Mouse (Mus musculus) liver, adult 2 months (tissue): ENCODE measurements around the gene Pus10. TPM values are rescaled to one million over a fixed set of nuclear protein-coding genes. Genes with fewer than 3 reads are reported as not detected.

Experiments used
- DNase-seq: peaks from one replicate; pipeline ENCODE4 v3.0.0-alpha.2; 2011; ENCODE audit warnings: low read depth, low spot score; ENCODE audit errors: extremely low read depth
- H3K27ac ChIP-seq: fragments of 200-500 bp; replicated peaks from 2 replicates; pipeline ENCODE4 v1.5.1; 2012; ENCODE audit warnings: low read depth, mild to moderate bottlenecking, control low read depth, inconsistent platforms, low read length; ENCODE audit not compliant: insufficient read depth
- H3K27me3 ChIP-seq: fragments of 200-500 bp; 2 replicates; pipeline ENCODE4 v1.6.1; 2012; ENCODE audit warnings: mild to moderate bottlenecking, moderate library complexity, low read length, inconsistent platforms; ENCODE audit not compliant: control insufficient read depth, insufficient read depth
- H3K36me3 ChIP-seq: fragments of 200-500 bp; 2 replicates; pipeline ENCODE4 v1.6.1; 2012; ENCODE audit warnings: low read length, inconsistent platforms; ENCODE audit not compliant: control insufficient read depth, insufficient read depth
- H3K4me1 ChIP-seq: fragments of 200-500 bp; 2 replicates; pipeline ENCODE4 v1.6.1; 2011; ENCODE audit warnings: low read length; ENCODE audit not compliant: control insufficient read depth, insufficient read depth
- H3K4me3 ChIP-seq: fragments of 200-500 bp; 2 replicates; pipeline ENCODE4 v1.5.1; 2011; ENCODE audit warnings: low read depth, mild to moderate bottlenecking, control low read depth, low read length, moderate library complexity; ENCODE audit not compliant: insufficient read depth
- H3K79me2 ChIP-seq: fragments of 200-500 bp; 2 replicates; pipeline ENCODE4 v1.6.1; 2012; ENCODE audit warnings: inconsistent platforms, mild to moderate bottlenecking, low read length, moderate library complexity; ENCODE audit not compliant: control insufficient read depth, insufficient read depth
- H3K9ac ChIP-seq: fragments of 200-500 bp; 2 replicates; pipeline ENCODE4 v1.6.1; 2012; ENCODE audit warnings: low read depth, mild to moderate bottlenecking, control low read depth, inconsistent platforms, low read length
- CTCF ChIP-seq: fragments of 200-500 bp; IDR thresholded peaks from 2 replicates; pipeline ENCODE4 v1.5.1; 2011; ENCODE audit warnings: low read depth, low read length, control low read depth
- POLR2A ChIP-seq: fragments of 200-500 bp; IDR thresholded peaks from 2 replicates; pipeline ENCODE4 v1.6.1; 2011; ENCODE audit warnings: low read length, control low read depth; ENCODE audit not compliant: insufficient read depth; ENCODE audit errors: extremely low read depth
- WGBS: fragments of 180-500 bp; shearing (Covaris S2); methylation state at CpG from one replicate; pipeline ENCODE4 v1.1.7; 2018; 5-methylcytosine and 5-hydroxymethylcytosine counted together
- polyA plus RNA-seq: library from polyadenylated mRNA; depleted of rRNA; stranded (reverse); fragments of >200 nt; gene quantifications from 2 replicates; pipeline ENCODE4 v1.2.3, GENCODE M21; 2012; rRNA removed
- total RNA-seq: library from RNA; depleted of rRNA; stranded (reverse); fragments of >200 nt; gene quantifications from 2 replicates; pipeline ENCODE4 v1.2.3, GENCODE M21; 2014; rRNA removed

Gene Pus10
- total and polyA plus RNA-seq, 2 experiments = 1.7 to 21.6 TPM

- no peaks in the 10 kb centered on the region for H3K36me3 ChIP-seq
- WGBS = 42% methylated on average over 1 of the region's 1 CpGs
- no peaks in the 10 kb centered on the region for H3K27me3 ChIP-seq
- no peak overlapping the region for H3K4me3 ChIP-seq
- DNase-seq = no peak
- no peaks in the 10 kb centered on the region for H3K79me2 ChIP-seq
- TF ChIP-seq POLR2A = no peak
- TF ChIP-seq CTCF = no peak
- no peak overlapping the region for H3K9ac ChIP-seq
- no peak overlapping the region for H3K27ac ChIP-seq
- H3K4me1 ChIP-seq = peaks cover 3% of the 10 kb centered on the region; the same call in 1 of the 2 replicates
Measured at GRCm38 (mm10) chr11:23772471-23772870, 107.0 kb downstream of the Pus10 start.

DNA sequence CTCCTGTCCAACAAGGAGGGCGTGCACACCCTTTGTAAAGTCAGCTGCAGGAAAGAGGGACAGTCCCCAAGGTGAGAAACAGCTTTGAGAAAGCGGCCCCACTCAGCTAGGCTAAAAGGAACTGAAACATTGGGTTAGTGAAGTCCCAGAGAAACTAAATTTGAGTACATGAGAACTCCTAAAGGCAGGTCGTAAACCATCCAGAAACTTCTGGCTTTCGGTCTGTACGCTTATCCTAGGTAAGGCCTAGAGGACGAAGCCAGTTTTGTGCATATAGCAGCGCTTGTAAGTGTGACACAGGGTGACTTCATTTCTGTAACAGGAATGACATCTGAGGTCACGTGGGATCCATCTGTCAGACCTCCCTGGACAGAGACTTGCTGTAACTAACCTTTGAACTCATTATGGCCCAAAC lies 113.3 kb downstream of the Pus10 start:
- no peaks in the 10 kb centered on the region for H3K27me3 ChIP-seq
- H3K27ac ChIP-seq = no peak overlapping the region
- no peak for DNase-seq
- H3K4me3 ChIP-seq = no peak overlapping the region
- H3K9ac ChIP-seq = no peak overlapping the region
- no peaks in the 10 kb centered on the region for H3K36me3 ChIP-seq
- no peaks in the 10 kb centered on the region for H3K79me2 ChIP-seq
- TF ChIP-seq CTCF (no peak), POLR2A (no peak)
- WGBS = 90% methylated on average over 8 of the region's 8 CpGs
- no peaks in the 10 kb centered on the region for H3K4me1 ChIP-seq

DNA sequence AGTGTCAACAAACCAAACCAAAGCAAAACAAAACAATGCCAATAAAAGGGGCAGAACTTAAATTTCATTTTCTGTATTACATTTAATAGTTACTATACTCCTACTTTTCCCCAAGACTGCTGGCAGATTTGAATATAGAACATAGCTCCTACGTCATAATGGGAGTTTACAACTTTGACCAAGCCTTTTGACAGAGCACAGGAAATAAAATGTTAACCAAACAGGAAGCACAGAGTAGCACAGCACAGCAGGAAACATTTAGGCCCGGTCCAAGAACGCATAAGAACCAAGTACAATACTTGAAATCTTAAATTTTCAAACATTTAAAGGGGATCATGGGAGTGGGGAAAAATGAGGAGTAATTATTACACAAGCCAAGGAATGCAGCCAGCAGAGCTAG lies 116.6 kb downstream of the Pus10 start:
- Histone ChIP-seq H3K27ac (no peak overlapping the region), H3K4me3 (no peak overlapping the region), H3K4me1 (no peaks in the 10 kb centered on the region), H3K36me3 (no peaks in the 10 kb centered on the region), H3K27me3 (no peaks in the 10 kb centered on the region), H3K9ac (no peak overlapping the region), H3K79me2 (no peaks in the 10 kb centered on the region)
- DNase-seq = no peak
- no peak for TF ChIP-seq CTCF
- no peak for TF ChIP-seq POLR2A
- 72% methylated on average over 3 of the region's 3 CpGs for WGBS

Other genes starting within 250 kb of the Pus10 start
- gene Ahsa2, start 167.6 kb upstream of the Pus10 start, total RNA-seq = 20.5 and 27.3 TPM in 2 replicates
- 12.1 and 16.2 TPM in 2 replicates for gene Ahsa2, start 167.6 kb upstream of the Pus10 start, polyA plus RNA-seq
- gene 1700093K21Rik, start 144.5 kb upstream of the Pus10 start, total RNA-seq = not detected in 2 replicates
- gene 1700093K21Rik, start 144.5 kb upstream of the Pus10 start, polyA plus RNA-seq = not detected in 2 replicates
- 12.5 and 13.6 TPM in 2 replicates for gene 0610010F05Rik, start 32.0 kb upstream of the Pus10 start, total RNA-seq
- gene 0610010F05Rik, start 32.0 kb upstream of the Pus10 start, polyA plus RNA-seq = 1.3 and 1.7 TPM in 2 replicates
- 28.9 and 29.4 TPM in 2 replicates for gene Pex13, start 285 bp downstream of the Pus10 start, total RNA-seq
- 11.5 and 18.1 TPM in 2 replicates for gene Pex13, start 285 bp downstream of the Pus10 start, polyA plus RNA-seq
- gene Rel, start 105.3 kb downstream of the Pus10 start, total RNA-seq = 2.1 and 2.3 TPM in 2 replicates
- 1.3 TPM in 2 replicates for gene Rel, start 105.3 kb downstream of the Pus10 start, polyA plus RNA-seq
- 4.9 and 5.3 TPM in 2 replicates for gene Papolg, start 229.6 kb downstream of the Pus10 start, total RNA-seq
- gene Papolg, start 229.6 kb downstream of the Pus10 start, polyA plus RNA-seq = 0.92 and 1.6 TPM in 2 replicates